Mouse (Mus musculus) layer of hippocampus, adult 9-11 months (tissue): Measurements from ENCODE around the gene Ddx23.
A peak's percentile ranks its signal among the peaks of the same experiment; 100 is the strongest.

Experiments
- DNase-seq: peaks from one replicate; pipeline ENCODE4 v3.0.0; 2022

Ddx23 gene

GRCm38 (mm10) chr15:98631493-98631892, 31.2 kb downstream of the Ddx23 start:
- DNase-seq: no peak

- no peak for DNase-seq
These were observed 32.2 kb downstream of the Ddx23 start, which contains the start of gene Cacnb3 for GRCm38 (mm10) chr15:98630540-98630939. TSS of gene Cacnb3 (plus strand) at chr15:98630840.

- DNase-seq: no peak
These were observed 33.2 kb downstream of the Ddx23 start for GRCm38 (mm10) chr15:98629464-98629863.

GRCm38 (mm10) chr15:98628589-98629254, 34.0 kb downstream of the Ddx23 start:
- no peak for DNase-seq

- DNase-seq: no peak
These were observed 36.0 kb downstream of the Ddx23 start for GRCm38 (mm10) chr15:98626487-98627212.

- no peak for DNase-seq
These were observed 36.6 kb downstream of the Ddx23 start for GRCm38 (mm10) chr15:98626078-98626477.

- DNase-seq: no peak
These were observed 39.3 kb downstream of the Ddx23 start for GRCm38 (mm10) chr15:98623361-98623821.

GRCm38 (mm10) chr15:98622721-98623120, 40.0 kb downstream of the Ddx23 start:
- no peak for DNase-seq

- no peak for DNase-seq
These were observed 40.5 kb downstream of the Ddx23 start for GRCm38 (mm10) chr15:98622199-98622598.

GRCm38 (mm10) chr15:98617176-98617537, 45.5 kb downstream of the Ddx23 start:
- DNase-seq: no peak

GRCm38 (mm10) chr15:98616362-98617175, 46.1 kb downstream of the Ddx23 start:
- no peak for DNase-seq

GRCm38 (mm10) chr15:98615751-98616150, 46.9 kb downstream of the Ddx23 start:
- DNase-seq: no peak

- no peak for DNase-seq
These were observed 47.7 kb downstream of the Ddx23 start for GRCm38 (mm10) chr15:98614971-98615370.

- no peak for DNase-seq
These were observed 48.1 kb downstream of the Ddx23 start for GRCm38 (mm10) chr15:98614551-98614950.

GRCm38 (mm10) chr15:98612229-98612628, 50.5 kb downstream of the Ddx23 start:
- DNase-seq: no peak

GRCm38 (mm10) chr15:98610131-98610633, 52.5 kb downstream of the Ddx23 start:
- DNase-seq: no peak

GRCm38 (mm10) chr15:98609331-98610130, 53.2 kb downstream of the Ddx23 start, which contains the start of gene Adcy6:
TSS of gene Adcy6 (minus strand) at chr15:98610076.
- DNase-seq: peak; percentile 72

GRCm38 (mm10) chr15:98608784-98609250, 53.9 kb downstream of the Ddx23 start:
- DNase-seq: no peak

GRCm38 (mm10) chr15:98608058-98608783, 54.5 kb downstream of the Ddx23 start:
- no peak for DNase-seq

GRCm38 (mm10) chr15:98607557-98607956, 55.1 kb downstream of the Ddx23 start:
- DNase-seq: no peak

GRCm38 (mm10) chr15:98606739-98607138, 56.0 kb downstream of the Ddx23 start:
- no peak for DNase-seq
